In genomic region chr9:56464863-56465654, GRCm38 (mm10) we compare ENCODE assay signal across 8 mouse cellular contexts. TPM values are rescaled to one million over a fixed set of nuclear protein-coding genes. Genes with fewer than 3 reads are reported as not detected.
DNase-seq lines count a peak whose midpoint lies in the region; ATAC-seq lines count a peak whose summit lies in the region.

No protein-coding gene starts in this region.

- H3K36me3 ChIP-seq in forebrain, embryonic 12.5 days (replicated peaks) = peaks cover 7% of the 10 kb centered on the region; the same call in 1 of the 2 replicates
- H3K36me3 ChIP-seq in hindbrain, embryonic 13.5 days = peaks cover 18% of the 10 kb centered on the region
- peaks cover 3% of the 10 kb centered on the region for H3K36me3 ChIP-seq in liver, embryonic 11.5 days (ENCODE audit: control insufficient read depth, insufficient read depth, low read length)

- 29% methylated on average over 23 of the region's 23 CpGs for WGBS in forebrain, embryonic 12.5 days
- 26% methylated on average over 23 of the region's 23 CpGs for WGBS in hindbrain, embryonic 13.5 days
- 40% methylated on average over 23 of the region's 23 CpGs for WGBS in liver, embryonic 11.5 days

- H3K4me2 ChIP-seq in forebrain, embryonic 12.5 days = peak overlapping the region; percentile 19; the same call in 1 of the 2 replicates
- H3K4me2 ChIP-seq in hindbrain, embryonic 13.5 days = peak overlapping the region; percentile 38
- peak overlapping the region; percentile 13; the same call in 1 of the 2 replicates for H3K4me2 ChIP-seq in liver, embryonic 11.5 days

- H3K9ac ChIP-seq in forebrain, embryonic 12.5 days = no peak overlapping the region
- peak overlapping the region; percentile 43; the same call in 1 of the 2 replicates for H3K9ac ChIP-seq in hindbrain, embryonic 13.5 days
- H3K9ac ChIP-seq in liver, embryonic 11.5 days (ENCODE audit: low read depth, low read length) = no peak overlapping the region

- peaks cover 16% of the 10 kb centered on the region for H3K4me1 ChIP-seq in forebrain, embryonic 12.5 days
- peaks cover 24% of the 10 kb centered on the region for H3K4me1 ChIP-seq in hindbrain, embryonic 13.5 days (replicated peaks)
- peaks cover 5% of the 10 kb centered on the region for H3K4me1 ChIP-seq in liver, embryonic 11.5 days (replicated peaks; ENCODE audit: control insufficient read depth, insufficient read depth, low read length)

- peak; percentile 20 for DNase-seq in ovary, postnatal 36 days (ENCODE audit: low spot score)
- no peak for DNase-seq in ovary, postnatal 10 days (ENCODE audit: low spot score)
- no peak for DNase-seq in liver, embryonic 11.5 days (ENCODE audit: low spot score)
- peak; percentile 38 to 45 for DNase-seq in urinary bladder, postnatal 36 days (ENCODE audit: low spot score in 2 of 2)

- no peaks in the 10 kb centered on the region for H3K27me3 ChIP-seq in forebrain, embryonic 12.5 days
- H3K27me3 ChIP-seq in hindbrain, embryonic 13.5 days = no peaks in the 10 kb centered on the region
- H3K27me3 ChIP-seq in liver, embryonic 11.5 days (replicated peaks; ENCODE audit: control insufficient read depth, insufficient read depth, low read length) = no peaks in the 10 kb centered on the region

- H3K4me3 ChIP-seq in forebrain, embryonic 12.5 days (replicated peaks) = no peak overlapping the region
- no peak overlapping the region for H3K4me3 ChIP-seq in hindbrain, embryonic 13.5 days
- no peak overlapping the region for H3K4me3 ChIP-seq in liver, embryonic 11.5 days (ENCODE audit: low read depth, low read length)

- no peaks in the 10 kb centered on the region for H3K9me3 ChIP-seq in forebrain, embryonic 12.5 days
- H3K9me3 ChIP-seq in hindbrain, embryonic 13.5 days = no peaks in the 10 kb centered on the region
- H3K9me3 ChIP-seq in liver, embryonic 11.5 days (ENCODE audit: control insufficient read depth, low read length) = no peaks in the 10 kb centered on the region

- ATAC-seq in forebrain, embryonic 12.5 days (ENCODE audit: low FRiP score) = peak; percentile 64
- ATAC-seq in hindbrain, embryonic 13.5 days (ENCODE audit: low FRiP score) = peak; percentile 49
- no peak for ATAC-seq in liver, embryonic 11.5 days (replicated peaks; ENCODE audit: low FRiP score)
- peak; percentile 98 for ATAC-seq in monocyte, adult 5-6 weeks (replicated peaks; ENCODE audit: insufficient number of reproducible peaks, low FRiP score, low TSS enrichment, poor library complexity, severe bottlenecking)
- no peak for ATAC-seq in megakaryocyte-erythroid progenitor cell, adult 5-6 weeks (replicated peaks; ENCODE audit: low FRiP score, low TSS enrichment, poor library complexity, severe bottlenecking)

- peak overlapping the region; percentile 50; the same call in 1 of the 2 replicates for H3K27ac ChIP-seq in forebrain, embryonic 12.5 days
- peak overlapping the region; percentile 83 for H3K27ac ChIP-seq in hindbrain, embryonic 13.5 days
- peak overlapping the region; percentile 49 for H3K27ac ChIP-seq in liver, embryonic 11.5 days (ENCODE audit: low read depth, low read length)

RNA-seq across cellular contexts. Expression of gene Hmg20a, which starts 46.6 kb away (rescaled TPM):
- polyA plus RNA-seq in forebrain, embryonic 12.5 days (2016; fragmentation: Nextera tagmentation; extraction: Ambion mirVana) = 74.0 and 76.8 TPM in 2 replicates
- polyA plus RNA-seq in hindbrain, embryonic 13.5 days (2015; fragmentation: Nextera tagmentation; extraction: Ambion mirVana) = 81.9 and 89.8 TPM in 2 replicates
- 38.0 and 42.2 TPM in 2 replicates for polyA plus RNA-seq in liver, embryonic 11.5 days (2014; fragmentation: Nextera tagmentation; extraction: Ambion mirVana)
- total RNA-seq in monocyte, adult 5-6 weeks (2017) = 17.4 to 41.9 TPM (median 30.0 TPM) in 3 replicates
- 29.9 and 41.5 TPM in 2 replicates for total RNA-seq in megakaryocyte-erythroid progenitor cell, adult 5-6 weeks (2014; fragmentation: Nextera tagmentation)
- total RNA-seq in megakaryocyte-erythroid progenitor cell, adult 5-6 weeks (2017) = 24.1 and 25.0 TPM in 2 replicates

RNA-seq across cellular contexts. Expression of gene Peak1, which starts 47.2 kb away (rescaled TPM):
- polyA plus RNA-seq in forebrain, embryonic 12.5 days (2016; fragmentation: Nextera tagmentation; extraction: Ambion mirVana) = 4.5 and 5.3 TPM in 2 replicates
- 4.8 and 5.4 TPM in 2 replicates for polyA plus RNA-seq in hindbrain, embryonic 13.5 days (2015; fragmentation: Nextera tagmentation; extraction: Ambion mirVana)
- polyA plus RNA-seq in liver, embryonic 11.5 days (2014; fragmentation: Nextera tagmentation; extraction: Ambion mirVana) = 8.7 and 10.0 TPM in 2 replicates
- 27.6 to 83.7 TPM (median 27.7 TPM) in 3 replicates for total RNA-seq in monocyte, adult 5-6 weeks (2017)
- 14.4 and 18.8 TPM in 2 replicates for total RNA-seq in megakaryocyte-erythroid progenitor cell, adult 5-6 weeks (2014; fragmentation: Nextera tagmentation)
- 10.1 and 14.1 TPM in 2 replicates for total RNA-seq in megakaryocyte-erythroid progenitor cell, adult 5-6 weeks (2017)

Comparison
In these comparisons a context has a peak if more than half of its experiments do, and no peak if none do; other contexts are left out.
1. DNase-seq: peak in ovary, postnatal 36 days (single experiment) and urinary bladder, postnatal 36 days (2 of 2); none in ovary, postnatal 10 days (single experiment) and liver, embryonic 11.5 days (single experiment).
2. ATAC-seq: peak in forebrain, embryonic 12.5 days (single experiment), hindbrain, embryonic 13.5 days (single experiment) and monocyte, adult 5-6 weeks (single experiment); none in liver, embryonic 11.5 days (single experiment) and megakaryocyte-erythroid progenitor cell, adult 5-6 weeks (single experiment).
3. Peak in every context shown above with its lines, with median percentiles within 50 percentile points of each other: H3K27ac ChIP-seq and H3K4me2 ChIP-seq.